Mouse (Mus musculus) neural tube, embryonic 14.5 days (tissue): ENCODE measurements around the gene Setd2. TPM values are rescaled to one million over a fixed set of nuclear protein-coding genes. Genes with fewer than 3 reads are reported as not detected.

Source experiments
- ATAC-seq: fragments of 200-750 bp; cut with Nextera tagmentation; 2 replicates; pipeline ENCODE4 v1.8.0; 2017; ENCODE audit warnings: low read depth, mild to moderate bottlenecking, moderate TSS enrichment, moderate library complexity
- H3K27ac ChIP-seq: fragments of 300-500 bp; sonication (generic); 2 replicates; pipeline ENCODE4 v1.5.1; 2014; ENCODE audit warnings: low read depth, mild to moderate bottlenecking, control low read depth, low read length, moderate library complexity, mixed read lengths
- H3K27me3 ChIP-seq: fragments of 300-500 bp; sonication (generic); 2 replicates; pipeline ENCODE4 v1.6.1; 2014; ENCODE audit warnings: low read length; ENCODE audit not compliant: control insufficient read depth, insufficient read depth
- H3K36me3 ChIP-seq: fragments of 300-500 bp; sonication (generic); 2 replicates; pipeline ENCODE4 v1.6.1; 2014; ENCODE audit warnings: low read length, mixed read lengths; ENCODE audit not compliant: control insufficient read depth, insufficient read depth
- H3K4me1 ChIP-seq: fragments of 300-500 bp; sonication (generic); 2 replicates; pipeline ENCODE4 v1.6.1; 2014; ENCODE audit warnings: low read length; ENCODE audit not compliant: control insufficient read depth, insufficient read depth
- H3K4me2 ChIP-seq: fragments of 300-500 bp; sonication (generic); 2 replicates; pipeline ENCODE4 v1.6.1; 2014; ENCODE audit warnings: mild to moderate bottlenecking, low read depth, low read length, control low read depth
- H3K4me3 ChIP-seq: fragments of 300-500 bp; sonication (generic); 2 replicates; pipeline ENCODE4 v1.5.1; 2014; ENCODE audit warnings: low read depth, low read length, control low read depth, mixed read lengths
- H3K9ac ChIP-seq: fragments of 300-500 bp; sonication (generic); replicated peaks from 2 replicates; pipeline ENCODE4 v1.6.1; 2014; ENCODE audit warnings: low read depth, mild to moderate bottlenecking, control low read depth, low read length, mixed read lengths
- H3K9me3 ChIP-seq: fragments of 300-500 bp; sonication (generic); 2 replicates; pipeline ENCODE4 v1.6.1; 2016; ENCODE audit warnings: low read length; ENCODE audit not compliant: control insufficient read depth
- WGBS: fragments of 180-500 bp; shearing (Covaris S2); extraction: QIAGEN DNeasy Blood & Tissue Kit; methylation state at CpG from one replicate; pipeline ENCODE4 v1.1.7; 2014; 5-methylcytosine and 5-hydroxymethylcytosine counted together
- polyA plus RNA-seq: library from polyadenylated mRNA; unstranded; fragments of >200 nt; fragmentation: Nextera tagmentation; extraction: Ambion mirVana; gene quantifications from 2 replicates; pipeline ENCODE4 v1.2.1, GENCODE M21; 2014

The Setd2 gene
- polyA plus RNA-seq, result 56.6 and 61.2 TPM in 2 replicates

- peak; percentile 67 for ATAC-seq
- Histone ChIP-seq H3K27ac (peak within 1 kb of the TSS; percentile 100), H3K4me2 (peak within 1 kb of the TSS; percentile 80), H3K9me3 (no peaks in the 10 kb centered on the region), H3K27me3 (peaks cover 4% of the 10 kb centered on the region; the same call in 1 of the 2 replicates), H3K36me3 (no peaks in the 10 kb centered on the region), H3K9ac (peak within 1 kb of the TSS; percentile 97), H3K4me3 (peak within 1 kb of the TSS; percentile 98), H3K4me1 (peaks cover 18% of the 10 kb centered on the region)
- WGBS, result under 1% methylated on average over 73 of the region's 109 CpGs
Measured at GRCm38 (mm10) chr9:110532538-110533291, at the start of gene Setd2. Setd2 (plus strand) TSS chr9:110532597.

- 15% methylated on average over 4 of the region's 4 CpGs for WGBS
- Histone ChIP-seq H3K4me1 (no peaks in the 10 kb centered on the region), H3K27ac (no peak overlapping the region), H3K4me2 (no peak overlapping the region), H3K36me3 (no peaks in the 10 kb centered on the region), H3K27me3 (no peaks in the 10 kb centered on the region), H3K9ac (no peak overlapping the region), H3K9me3 (no peaks in the 10 kb centered on the region), H3K4me3 (no peak overlapping the region)
- no peak for ATAC-seq
Measured at GRCm38 (mm10) chr9:110488841-110489240, 43.6 kb upstream of the Setd2 start.

- H3K9me3 ChIP-seq, result no peaks in the 10 kb centered on the region
- WGBS, result 65% methylated on average over 5 of the region's 5 CpGs
- no peaks in the 10 kb centered on the region for H3K27me3 ChIP-seq
- no peak overlapping the region for H3K4me3 ChIP-seq
- no peak overlapping the region for H3K9ac ChIP-seq
- no peaks in the 10 kb centered on the region for H3K36me3 ChIP-seq
- no peak for ATAC-seq
- H3K4me2 ChIP-seq, result no peak overlapping the region
- no peak overlapping the region for H3K27ac ChIP-seq
- no peaks in the 10 kb centered on the region for H3K4me1 ChIP-seq
Measured at GRCm38 (mm10) chr9:110490913-110491312, 41.5 kb upstream of the Setd2 start.

GRCm38 (mm10) chr9:110525737-110526136 lies 6.7 kb upstream of the Setd2 start:
- Histone ChIP-seq H3K4me3 (no peak overlapping the region), H3K27ac (no peak overlapping the region), H3K9me3 (no peaks in the 10 kb centered on the region), H3K4me2 (no peak overlapping the region), H3K9ac (no peak overlapping the region), H3K4me1 (no peaks in the 10 kb centered on the region), H3K36me3 (no peaks in the 10 kb centered on the region), H3K27me3 (no peaks in the 10 kb centered on the region)
- WGBS, result 68% methylated on average over 2 of the region's 2 CpGs
- ATAC-seq, result no peak

- H3K4me2 ChIP-seq, result no peak overlapping the region
- no peak overlapping the region for H3K9ac ChIP-seq
- 38% methylated on average over 9 of the region's 9 CpGs for WGBS
- no peaks in the 10 kb centered on the region for H3K36me3 ChIP-seq
- H3K4me1 ChIP-seq, result peaks cover 11% of the 10 kb centered on the region
- no peak overlapping the region for H3K4me3 ChIP-seq
- H3K27ac ChIP-seq, result no peak overlapping the region
- H3K27me3 ChIP-seq, result peaks cover 4% of the 10 kb centered on the region; the same call in 1 of the 2 replicates
- no peak for ATAC-seq
- H3K9me3 ChIP-seq, result no peaks in the 10 kb centered on the region
Measured at GRCm38 (mm10) chr9:110529002-110529737, 3.2 kb upstream of the Setd2 start.

GRCm38 (mm10) chr9:110530650-110531049 lies 1.7 kb upstream of the Setd2 start:
- no peaks in the 10 kb centered on the region for H3K36me3 ChIP-seq
- H3K9ac ChIP-seq, result no peak overlapping the region
- H3K4me3 ChIP-seq, result no peak overlapping the region
- peaks cover 18% of the 10 kb centered on the region for H3K4me1 ChIP-seq
- H3K9me3 ChIP-seq, result no peaks in the 10 kb centered on the region
- 68% methylated on average over 3 of the region's 3 CpGs for WGBS
- H3K4me2 ChIP-seq, result no peak overlapping the region
- peaks cover 4% of the 10 kb centered on the region; the same call in 1 of the 2 replicates for H3K27me3 ChIP-seq
- no peak overlapping the region for H3K27ac ChIP-seq
- ATAC-seq, result no peak

- WGBS, result 27% methylated on average over 6 of the region's 6 CpGs
- Histone ChIP-seq H3K4me3 (peak overlapping the region; percentile 98), H3K27ac (no peak overlapping the region; the same call in 1 of the 2 replicates), H3K36me3 (no peaks in the 10 kb centered on the region), H3K9ac (no peak overlapping the region; the same call in 1 of the 2 replicates), H3K27me3 (peaks cover 4% of the 10 kb centered on the region; the same call in 1 of the 2 replicates), H3K4me1 (peaks cover 18% of the 10 kb centered on the region), H3K9me3 (no peaks in the 10 kb centered on the region), H3K4me2 (peak overlapping the region; percentile 80)
- ATAC-seq, result no peak
Measured at GRCm38 (mm10) chr9:110531151-110531791, 1.1 kb upstream of the Setd2 start.

GRCm38 (mm10) chr9:110531914-110532489 lies 395 bp upstream of the Setd2 start:
- Histone ChIP-seq H3K9ac (peak overlapping the region; percentile 97), H3K4me2 (peak overlapping the region; percentile 80), H3K4me1 (peaks cover 18% of the 10 kb centered on the region), H3K27me3 (peaks cover 4% of the 10 kb centered on the region; the same call in 1 of the 2 replicates), H3K36me3 (no peaks in the 10 kb centered on the region), H3K27ac (peak overlapping the region; percentile 100), H3K4me3 (peak overlapping the region; percentile 98), H3K9me3 (no peaks in the 10 kb centered on the region)
- WGBS, result under 1% methylated on average over 46 of the region's 53 CpGs
- peak; percentile 100 for ATAC-seq
